Mouse (Mus musculus): ENCODE measurements around the gene Psmb6. TPM values are rescaled to one million over a fixed set of nuclear protein-coding genes. Genes with fewer than 3 reads are reported as not detected.
A peak's percentile ranks its signal among the peaks of the same experiment; 100 is the strongest.
"Not testable (repeated sequence)": the region's sequence is repeated elsewhere in the genome, so short reads cannot be mapped to it uniquely, and the experiment has no call there.

The Psmb6 gene
- total RNA-seq, 2 experiments from 2014 or later = 226 to 256 TPM

DNA sequence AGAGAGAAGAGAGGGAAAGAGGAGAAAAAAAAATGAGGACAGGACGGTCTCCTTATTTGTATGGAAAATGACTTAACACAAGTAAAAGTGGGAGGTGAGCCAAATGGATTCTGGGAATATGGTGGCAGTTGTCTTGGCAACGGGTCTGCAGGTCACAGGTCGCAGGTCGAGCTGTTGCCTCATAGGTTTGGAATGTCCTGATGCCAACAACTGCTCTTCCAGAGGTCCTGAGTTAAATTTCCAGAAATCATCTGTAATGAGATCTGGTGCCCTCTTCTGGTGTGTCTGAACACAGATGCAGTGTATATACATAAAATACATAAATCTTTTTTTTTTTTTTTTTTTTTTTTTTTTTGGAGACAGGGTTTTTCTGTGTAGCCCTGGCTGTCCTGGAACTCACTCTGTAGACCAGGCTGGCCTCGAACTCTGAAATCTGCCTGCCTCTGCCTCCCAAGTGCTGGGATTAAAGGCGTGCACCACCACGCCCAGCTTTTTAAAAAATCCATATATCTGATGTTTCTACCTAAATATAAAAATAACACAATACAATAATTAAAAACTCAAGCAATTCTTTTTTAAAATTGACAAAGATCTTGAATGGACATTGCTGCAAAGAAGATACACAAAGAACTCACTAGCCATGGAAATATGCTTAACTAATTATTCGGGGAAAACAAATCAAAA lies 1.7 kb upstream of the Psmb6 start:
- DNase-seq = not testable (repeated sequence)

DNA sequence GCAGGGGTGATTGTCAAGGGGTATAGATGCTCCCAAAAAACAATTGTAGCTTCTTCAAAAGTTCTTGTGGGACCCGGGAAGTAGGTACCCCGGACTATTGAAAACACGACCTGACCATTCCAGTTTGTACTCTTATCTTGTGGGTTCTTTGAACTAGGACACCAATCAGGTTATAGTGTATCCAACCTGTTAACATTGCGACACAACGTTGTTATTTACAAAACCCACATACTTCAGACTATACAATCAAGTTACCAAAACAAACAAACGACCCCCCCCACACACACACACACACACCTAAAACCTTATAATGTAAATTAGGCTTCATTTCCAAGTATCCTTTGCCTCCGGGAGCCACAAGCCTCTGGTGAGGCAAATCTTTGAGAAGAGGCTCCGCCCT lies 385 bp upstream of the Psmb6 start:
- DNase-seq = no peak

DNA sequence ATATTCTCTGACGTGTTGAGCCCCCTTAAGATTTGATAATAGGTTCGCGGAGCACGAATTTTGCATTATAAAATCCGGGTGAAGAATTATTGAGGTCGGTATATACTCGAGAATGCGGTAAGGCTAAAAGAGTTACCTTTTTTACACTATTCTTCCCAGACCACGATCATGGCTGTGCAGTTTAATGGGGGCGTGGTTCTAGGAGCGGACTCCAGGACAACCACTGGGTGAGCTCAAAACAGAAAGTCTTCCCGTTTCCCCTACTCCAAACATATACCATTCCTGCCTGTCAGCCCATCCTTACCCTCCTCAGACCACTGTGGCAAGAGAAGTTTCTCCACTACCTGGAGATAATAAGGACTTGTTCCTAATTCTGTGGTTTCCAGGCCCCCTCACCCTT lies 559 bp downstream of the Psmb6 start:
- DNase-seq = no peak

DNA sequence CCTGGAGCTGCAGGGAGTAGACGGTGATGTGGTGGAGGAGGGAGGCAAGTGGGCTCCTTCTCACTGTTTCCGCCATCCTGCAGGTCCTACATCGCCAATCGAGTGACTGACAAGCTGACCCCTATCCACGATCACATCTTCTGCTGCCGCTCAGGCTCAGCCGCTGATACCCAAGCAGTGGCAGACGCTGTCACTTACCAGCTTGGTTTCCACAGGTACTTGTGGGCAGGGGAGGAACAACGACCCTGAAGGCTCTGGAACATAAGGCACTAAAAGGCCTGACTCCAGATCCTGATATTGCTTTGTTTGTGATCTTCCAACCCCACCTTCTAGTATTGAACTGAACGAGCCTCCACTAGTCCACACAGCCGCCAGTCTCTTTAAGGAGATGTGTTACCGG lies 1.0 kb downstream of the Psmb6 start:
- no peak for DNase-seq

DNA sequence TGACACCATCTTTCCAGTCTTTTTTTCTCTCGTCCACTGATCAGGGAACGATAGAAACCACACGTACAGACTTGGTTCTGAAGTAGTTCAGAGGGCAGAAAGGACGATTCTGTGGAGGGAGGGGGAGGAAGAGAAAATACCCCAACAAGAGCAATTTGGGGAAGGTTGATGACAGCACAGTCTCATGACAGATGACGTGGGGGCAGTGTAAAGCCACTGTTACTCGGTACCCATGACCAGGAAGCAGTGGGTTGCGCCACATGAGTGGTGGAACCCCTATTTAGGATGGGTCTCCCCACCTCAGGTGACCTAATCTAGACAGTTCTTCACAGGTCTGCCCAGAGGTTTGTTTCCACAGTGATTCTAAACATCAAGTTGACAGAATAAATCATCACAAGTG lies 3.4 kb downstream of the Psmb6 start:
- no peak for DNase-seq

DNA sequence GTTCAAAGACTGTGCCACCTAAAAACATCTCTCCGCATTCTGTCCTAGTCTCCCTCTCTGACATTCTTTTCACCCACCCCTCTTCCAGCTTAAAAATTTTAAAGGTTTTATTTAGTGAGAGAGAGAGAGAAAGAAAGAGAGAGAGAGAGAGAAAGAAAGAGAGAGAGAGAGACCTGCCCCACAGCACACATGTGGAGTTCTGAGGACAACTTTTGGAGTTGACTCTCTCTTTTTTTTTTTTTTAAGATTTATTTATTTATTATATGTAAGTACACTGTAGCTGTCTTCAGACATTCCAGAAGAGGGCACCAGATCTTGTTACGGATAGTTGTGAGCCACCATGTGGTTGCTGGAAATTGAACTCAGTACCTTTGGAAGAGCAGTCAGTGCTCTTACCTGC lies 5.9 kb downstream of the Psmb6 start:
- not testable (repeated sequence) for DNase-seq

DNA sequence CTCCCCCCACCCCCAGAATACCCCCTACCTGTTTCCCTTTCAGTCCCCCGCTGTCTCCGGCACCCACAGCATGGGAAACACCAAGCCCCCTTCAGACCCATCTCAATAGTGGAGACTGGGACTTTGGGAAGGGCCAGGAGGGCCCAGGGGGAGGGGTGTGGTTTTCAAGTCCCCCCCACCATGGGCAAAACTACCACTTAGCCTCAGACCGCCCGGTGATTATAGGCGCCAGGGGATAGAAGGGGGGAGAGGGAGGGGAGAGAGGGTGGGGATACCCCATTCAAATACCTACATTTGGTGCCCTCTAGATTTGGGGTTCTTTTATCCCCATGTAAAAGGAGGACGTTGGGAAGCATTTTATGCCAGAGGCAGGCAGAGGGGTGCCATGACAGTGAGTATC lies 7.7 kb downstream of the Psmb6 start, which contains the start of gene Gm40193:
Gm40193 (minus strand) TSS at position 101 of the 400 bp plus-strand sequence.
- DNase-seq = no peak

DNA sequence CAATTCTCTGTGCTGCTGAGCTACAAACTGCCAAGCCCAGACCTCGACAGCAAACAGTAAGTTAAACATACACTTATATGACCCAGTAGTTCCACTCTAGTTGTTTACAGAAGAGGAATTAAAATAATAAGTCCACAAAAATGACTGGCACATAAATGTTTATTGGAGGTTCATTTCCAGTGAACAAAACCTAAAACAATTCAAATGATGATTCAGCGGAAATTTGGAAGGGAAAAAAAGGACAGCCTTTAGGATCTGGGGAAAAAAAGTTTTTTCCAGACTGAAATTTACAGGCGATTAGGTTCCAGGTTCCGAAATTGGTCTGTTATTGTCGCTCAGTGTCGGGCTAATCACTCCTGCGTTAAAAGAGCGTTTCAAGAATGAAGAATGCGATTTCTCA lies 14.3 kb downstream of the Psmb6 start:
- DNase-seq = no peak

DNA sequence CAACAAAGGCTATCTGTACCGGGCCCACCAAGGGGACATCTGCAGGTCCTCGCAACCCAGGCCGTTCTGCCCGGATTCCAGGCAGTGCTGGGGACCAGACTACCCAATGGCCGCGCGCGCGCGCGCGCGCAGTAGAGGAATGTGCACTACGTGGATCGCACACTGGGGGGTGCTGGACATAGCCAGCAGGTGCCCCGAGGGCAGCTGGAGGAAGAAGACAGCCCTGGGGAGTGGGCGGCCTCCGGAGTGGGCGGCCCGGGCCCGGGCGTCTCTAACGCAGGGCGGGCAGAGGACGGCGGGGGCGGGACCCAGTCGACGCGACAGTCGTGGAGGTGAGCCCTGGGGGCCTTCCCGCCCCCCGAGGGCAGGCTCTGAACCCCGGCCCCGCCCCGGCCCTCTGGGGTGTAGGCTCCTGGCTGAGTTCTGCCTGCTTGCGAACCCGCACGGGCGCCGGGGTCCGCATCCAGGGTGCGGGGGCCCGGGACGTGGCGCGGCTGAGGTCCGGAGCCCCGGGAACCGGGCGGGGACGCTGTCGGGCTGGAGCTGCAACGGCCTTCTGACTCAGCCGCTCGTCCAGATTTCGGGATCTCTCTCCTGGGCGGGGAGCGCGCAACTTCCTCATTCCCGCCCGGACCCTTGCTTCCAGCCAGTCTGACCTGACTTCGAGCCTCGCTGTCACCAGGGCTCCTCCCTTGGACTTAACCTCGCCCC lies 14.9 kb downstream of the Psmb6 start, which contains the start of gene Pld2:
Pld2 (plus strand) TSS at position 188 of the 711 bp plus-strand sequence.
- DNase-seq = peak; percentile 92 to 95

DNA sequence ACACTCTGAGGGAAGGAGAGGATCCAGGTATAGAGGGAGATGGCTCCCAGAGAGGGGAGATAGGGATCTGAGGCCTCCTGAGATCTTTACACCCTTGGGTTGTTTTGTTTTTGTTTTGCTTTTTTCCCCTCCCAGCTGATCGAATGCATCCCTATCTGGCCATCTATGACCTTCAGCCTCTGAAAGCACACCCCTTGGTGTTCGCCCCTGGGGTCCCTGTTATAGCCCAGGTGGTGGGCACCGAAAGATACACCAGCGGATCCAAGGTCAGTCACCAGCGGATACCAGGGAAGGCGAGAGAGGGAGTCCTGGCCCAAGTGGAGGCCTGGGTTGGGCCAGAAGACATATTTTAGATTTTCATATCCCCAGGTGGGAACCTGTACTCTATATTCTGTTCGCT lies 15.8 kb downstream of the Psmb6 start:
- DNase-seq = no peak

DNA sequence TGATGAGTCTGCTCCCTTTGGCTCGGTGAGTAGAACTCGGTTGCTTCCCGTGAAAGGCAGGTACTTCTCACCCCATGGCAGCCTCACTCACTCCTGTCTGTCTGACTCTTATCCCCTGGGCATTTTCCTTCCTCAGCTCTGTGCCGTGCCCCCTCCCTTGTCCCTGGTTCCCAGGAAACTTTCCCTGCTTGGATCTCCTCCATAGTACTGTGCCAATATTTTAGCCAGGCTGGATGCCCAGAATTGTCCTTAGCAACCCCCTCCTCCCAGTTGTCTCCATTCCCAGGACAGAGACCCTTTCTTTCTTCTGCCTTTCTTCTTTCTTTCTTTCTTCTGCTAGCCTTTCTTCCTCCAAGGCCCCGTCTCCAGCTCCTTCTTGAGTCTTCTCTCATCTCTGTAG lies 16.2 kb downstream of the Psmb6 start:
- DNase-seq = no peak

DNA sequence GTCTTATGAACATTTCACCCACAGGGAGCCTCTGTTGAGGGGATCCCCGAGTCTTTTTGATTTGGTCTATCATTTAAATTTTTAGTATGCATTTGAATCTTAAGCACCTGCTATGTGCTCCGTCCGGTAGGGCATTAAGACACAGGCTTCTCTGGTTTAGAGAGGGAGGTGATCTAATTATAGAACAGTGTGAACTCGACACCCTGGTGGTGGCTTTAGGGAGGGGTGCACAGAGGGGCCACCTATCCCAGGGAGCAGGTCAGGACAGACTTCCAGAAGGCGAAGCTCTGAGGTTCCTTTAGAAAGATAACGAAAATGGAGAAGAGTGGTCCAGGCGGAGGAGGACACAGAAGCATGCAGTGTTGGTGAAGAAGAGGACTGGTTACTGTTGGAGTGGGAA lies 19.3 kb downstream of the Psmb6 start:
- DNase-seq = no peak

DNA sequence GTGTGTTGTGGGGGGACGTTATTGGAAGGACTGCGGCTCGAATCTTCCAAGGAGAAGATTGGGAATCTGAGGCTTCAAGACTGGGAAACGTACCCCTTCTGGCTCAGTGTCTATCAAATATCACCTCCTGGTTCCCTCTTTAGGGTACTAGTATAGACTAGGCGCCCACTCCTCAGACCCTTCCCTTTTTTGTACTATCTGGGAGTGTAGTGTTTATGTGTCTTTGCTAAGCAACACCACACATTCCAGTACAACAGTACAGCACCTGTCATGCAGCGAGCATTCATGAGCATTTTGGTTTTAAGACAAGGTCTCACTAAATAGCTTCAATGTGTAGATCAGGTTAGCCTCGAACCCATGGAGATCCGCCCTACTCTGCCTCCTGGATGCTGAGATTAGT lies 26.4 kb downstream of the Psmb6 start:
- no peak for DNase-seq

DNA sequence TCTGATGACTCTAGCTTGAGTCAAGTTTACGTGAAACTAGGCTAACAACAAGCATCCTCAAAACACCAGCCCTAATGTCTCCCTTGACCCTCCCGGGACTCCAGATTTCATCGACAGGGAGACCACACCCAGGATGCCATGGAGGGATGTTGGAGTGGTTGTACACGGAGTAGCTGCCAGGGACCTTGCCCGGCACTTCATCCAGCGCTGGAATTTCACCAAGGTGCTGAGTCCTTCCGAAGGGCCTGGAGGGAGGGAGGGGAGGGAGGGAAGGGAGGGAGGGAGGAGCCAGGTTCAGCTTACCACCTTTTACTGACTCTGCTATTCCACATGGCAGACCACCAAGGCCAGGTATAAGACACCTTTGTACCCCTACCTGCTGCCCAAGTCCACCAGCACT lies 28.8 kb downstream of the Psmb6 start:
- DNase-seq = no peak

DNA sequence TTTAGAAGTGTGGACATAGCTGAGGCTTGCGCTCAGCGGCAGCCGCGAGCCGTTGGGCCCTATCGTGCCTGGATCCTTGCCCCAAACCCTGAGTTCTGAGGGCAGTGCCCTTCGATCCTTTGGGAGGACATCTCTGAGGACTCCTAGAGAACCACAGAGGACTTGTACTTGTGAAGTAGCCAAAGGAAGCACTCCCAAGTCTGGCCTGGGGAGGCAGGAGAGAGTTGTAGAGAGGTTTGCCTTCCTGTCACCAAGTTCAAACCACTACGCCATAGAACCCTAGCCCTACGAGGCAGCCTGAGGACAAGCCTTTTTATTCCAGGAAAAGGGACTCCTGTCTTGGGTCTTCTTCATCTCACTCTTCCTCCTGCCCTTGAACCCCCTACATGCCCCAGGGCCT lies 32.4 kb downstream of the Psmb6 start:
- DNase-seq = no peak

DNA sequence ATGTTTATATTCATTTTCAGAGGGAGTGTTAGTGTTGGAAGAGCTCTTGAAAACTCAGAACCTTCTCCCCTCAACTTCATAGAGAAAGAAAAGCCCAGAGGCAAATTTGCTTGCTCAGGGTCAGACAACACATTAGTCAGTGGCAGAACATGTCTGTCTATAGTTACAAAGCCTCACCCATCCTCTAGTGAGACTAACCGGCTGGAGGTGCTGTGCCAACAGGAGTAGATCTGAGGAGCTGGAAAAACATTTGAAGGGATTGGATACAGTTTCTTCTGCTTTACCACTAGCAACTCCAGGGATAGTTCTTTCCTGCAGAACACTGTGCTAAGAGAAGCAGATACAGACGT lies 36.7 kb downstream of the Psmb6 start:
- no peak for DNase-seq

DNA sequence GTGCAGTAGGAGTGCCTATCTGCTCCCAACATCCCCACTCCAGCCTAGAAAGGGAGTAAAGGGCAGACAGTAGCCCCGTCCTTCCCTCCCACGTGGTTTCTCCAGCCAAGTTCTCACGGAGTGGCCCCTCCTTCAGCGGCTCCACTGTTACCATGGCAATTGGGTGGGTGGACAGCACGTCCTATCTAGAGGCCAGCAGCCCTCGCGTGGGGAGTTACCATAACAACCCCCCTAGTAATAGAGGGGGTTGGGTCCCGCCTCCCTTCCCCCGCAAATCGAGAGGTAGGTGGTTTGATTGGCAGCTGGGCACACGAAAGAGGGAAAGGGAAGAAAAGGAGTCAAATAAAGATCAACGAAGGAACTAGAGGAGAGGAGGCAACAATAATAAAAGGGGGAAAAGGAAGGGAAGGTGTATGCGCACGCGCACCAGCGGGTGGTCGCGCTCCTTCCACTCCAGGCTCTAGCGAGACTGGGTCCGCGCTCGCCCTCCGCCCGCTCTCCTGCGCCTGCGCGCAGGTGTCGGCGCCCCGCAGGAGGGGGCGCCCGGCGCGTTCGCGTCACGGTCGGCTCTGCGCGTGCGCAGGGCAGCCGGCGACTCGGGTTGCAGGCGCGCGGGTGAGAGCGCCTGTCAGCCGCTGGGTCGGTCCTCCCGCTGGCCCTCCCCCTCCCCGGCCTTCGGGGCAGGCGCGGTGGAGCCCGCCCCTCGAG lies 37.3 kb downstream of the Psmb6 start, which contains the start of gene Mink1:
Mink1 (plus strand) TSS at position 595 of the 708 bp plus-strand sequence.
- DNase-seq = peak; percentile 87 to 92

DNA sequence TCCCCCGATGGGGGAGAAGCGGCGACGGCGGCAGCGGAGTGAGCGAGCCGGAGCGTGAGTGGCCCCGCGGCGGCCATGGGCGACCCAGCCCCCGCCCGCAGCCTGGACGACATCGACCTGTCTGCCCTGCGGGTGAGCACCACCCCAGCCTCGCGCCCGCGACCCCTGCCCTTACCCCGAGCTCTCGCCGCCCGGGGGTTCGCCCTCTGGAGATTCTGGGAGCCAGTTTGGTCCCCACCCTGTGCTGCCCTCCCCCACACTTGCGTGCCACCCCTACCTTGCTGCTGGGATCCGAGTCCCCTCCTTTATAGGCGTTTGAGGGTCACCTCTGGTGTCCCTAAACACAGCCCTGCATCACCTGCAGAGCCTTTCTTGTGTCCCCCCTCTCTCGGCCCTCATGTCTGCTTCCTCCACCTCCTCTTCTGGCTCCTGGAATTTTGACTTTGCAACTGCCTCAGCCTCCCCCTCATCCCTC lies 37.9 kb downstream of the Psmb6 start:
- no peak for DNase-seq

DNA sequence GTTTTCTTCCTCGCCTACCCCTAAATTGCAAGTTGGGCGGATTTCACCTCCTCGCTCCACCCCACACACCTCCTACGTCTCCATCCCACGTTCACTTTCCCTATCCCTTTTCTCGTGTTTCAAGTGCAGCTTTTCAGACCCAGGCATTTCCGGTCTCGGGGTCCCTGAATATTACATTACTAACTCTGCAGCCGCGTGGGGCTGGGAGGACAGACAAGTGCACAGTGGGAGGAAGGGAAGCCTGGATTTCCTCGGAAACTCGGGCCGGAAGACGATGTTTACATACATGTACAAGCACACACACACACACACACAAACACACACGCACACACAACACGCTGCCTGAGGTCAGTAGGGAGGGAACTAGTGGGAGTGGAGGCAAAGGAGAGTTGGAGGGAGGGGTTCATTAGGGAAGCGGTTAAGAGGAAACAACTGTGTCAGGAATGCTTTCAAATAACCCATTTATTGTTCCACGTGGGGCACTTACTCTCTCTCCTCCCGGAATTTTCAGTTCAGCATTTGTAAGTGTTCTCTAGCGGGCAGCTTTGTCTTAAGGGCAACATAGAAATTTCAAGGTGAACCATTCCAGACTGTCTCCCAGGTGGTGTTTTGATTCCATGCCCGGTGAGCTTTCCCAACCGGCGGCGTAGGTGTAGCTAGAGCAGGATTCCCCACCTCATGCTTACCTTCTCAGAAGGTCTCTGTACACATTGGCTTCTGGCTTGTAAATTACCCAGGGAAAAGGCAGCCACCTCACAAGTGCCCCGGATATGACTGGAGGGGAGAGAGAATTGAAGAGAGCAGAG lies 38.5 kb downstream of the Psmb6 start:
- peak; percentile 40 to 60 for DNase-seq

DNA sequence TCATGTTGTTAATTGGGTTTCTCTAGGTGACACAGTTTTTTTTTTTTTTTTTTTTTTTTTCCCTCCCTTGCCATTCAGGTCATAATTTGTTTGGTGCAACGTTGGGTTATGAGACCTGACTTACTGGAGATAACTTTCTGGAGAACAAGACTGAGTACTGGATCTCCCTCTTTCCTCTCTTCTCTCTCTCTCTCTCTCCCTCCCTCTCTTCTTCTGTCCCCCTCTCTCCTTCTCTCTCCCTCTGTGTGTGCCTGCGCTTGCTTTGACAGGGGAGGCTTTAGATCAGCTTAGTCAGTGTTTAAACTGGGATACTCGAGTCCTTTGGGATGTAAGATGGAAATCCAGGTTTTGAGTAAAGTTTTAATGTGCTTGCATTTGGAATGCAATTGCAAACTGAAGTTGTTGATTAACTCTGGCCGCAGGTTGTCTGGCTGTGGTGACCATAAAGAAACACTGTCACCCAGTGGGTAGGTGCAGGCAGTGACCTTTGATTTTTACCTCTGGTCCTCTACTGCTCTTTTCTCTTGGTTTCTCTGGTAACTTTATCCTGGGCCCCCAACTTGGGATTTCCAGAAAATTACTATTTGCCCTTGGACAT lies 39.2 kb downstream of the Psmb6 start:
- no peak for DNase-seq

DNA sequence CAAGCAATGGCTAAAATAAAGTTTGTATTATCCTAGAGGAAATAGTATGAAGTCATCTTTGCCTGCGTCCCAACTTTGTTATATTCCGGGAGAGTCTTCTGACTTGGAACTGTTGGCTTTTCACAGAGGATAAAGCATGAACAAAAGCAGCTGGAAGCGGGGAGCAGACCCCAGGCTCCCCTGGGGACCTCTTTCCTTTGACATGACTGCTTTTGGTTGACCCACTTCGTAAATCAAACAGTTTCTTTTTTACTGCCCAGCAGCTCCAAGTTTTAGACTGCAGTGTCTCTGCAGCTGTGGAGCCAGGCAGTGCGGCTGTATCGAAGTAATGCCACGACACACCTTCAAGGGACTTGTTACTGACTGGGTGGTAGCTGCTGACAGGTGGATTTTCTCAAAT lies 41.4 kb downstream of the Psmb6 start:
- no peak for DNase-seq

DNA sequence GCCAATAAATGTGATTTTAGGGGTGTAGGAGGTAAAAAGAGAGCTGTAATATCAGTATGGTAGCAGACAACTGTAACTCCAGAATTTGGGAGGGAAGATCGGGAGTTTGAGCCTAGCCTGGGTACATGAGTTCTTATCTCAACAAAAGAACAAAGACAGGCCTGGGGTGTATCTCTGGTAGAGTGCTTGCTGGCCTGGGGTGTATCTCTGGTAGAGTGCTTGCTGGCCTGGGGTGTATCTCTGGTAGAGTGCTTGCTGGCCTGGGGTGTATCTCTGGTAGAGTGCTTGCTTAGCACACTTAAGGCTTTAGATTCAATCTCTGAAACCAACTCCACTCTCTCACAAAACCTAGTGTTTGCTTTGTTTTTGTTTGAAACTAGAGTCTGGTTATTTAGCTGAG lies 45.4 kb downstream of the Psmb6 start:
- DNase-seq = not testable (repeated sequence)

Measured in heart, adult 18-20 months (tissue).